Mouse (Mus musculus) skeletal muscle tissue, adult 2 months (tissue): ENCODE results near the gene Gm2030.
"Not testable (repeated sequence)": the region's sequence is repeated elsewhere in the genome, so short reads cannot be mapped to it uniquely, and the experiment has no call there.

Source experiments
- DNase-seq: peaks from one replicate; pipeline ENCODE4 v3.0.0-alpha.2; 2012; ENCODE audit warnings: low read depth, low spot score

The Gm2030 gene

GRCm38 (mm10) chrX:26309944-26310343 is at the start of gene Gm2030:
Gm2030 (minus strand) TSS chrX:26310044.
- DNase-seq: not testable (repeated sequence)
